Mouse (Mus musculus) frontal cortex, adult (tissue): ENCODE results near the gene Ptpn13.
A peak's percentile ranks its signal among the peaks of the same experiment; 100 is the strongest.

Experiments
- ATAC-seq: cut with Nextera tagmentation; 2 replicates; pipeline ENCODE4 v1.9.2; 2017; ENCODE audit warnings: mild to moderate bottlenecking, moderate library complexity, mixed read lengths; ENCODE audit not compliant: low TSS enrichment

The Ptpn13 gene

DNA sequence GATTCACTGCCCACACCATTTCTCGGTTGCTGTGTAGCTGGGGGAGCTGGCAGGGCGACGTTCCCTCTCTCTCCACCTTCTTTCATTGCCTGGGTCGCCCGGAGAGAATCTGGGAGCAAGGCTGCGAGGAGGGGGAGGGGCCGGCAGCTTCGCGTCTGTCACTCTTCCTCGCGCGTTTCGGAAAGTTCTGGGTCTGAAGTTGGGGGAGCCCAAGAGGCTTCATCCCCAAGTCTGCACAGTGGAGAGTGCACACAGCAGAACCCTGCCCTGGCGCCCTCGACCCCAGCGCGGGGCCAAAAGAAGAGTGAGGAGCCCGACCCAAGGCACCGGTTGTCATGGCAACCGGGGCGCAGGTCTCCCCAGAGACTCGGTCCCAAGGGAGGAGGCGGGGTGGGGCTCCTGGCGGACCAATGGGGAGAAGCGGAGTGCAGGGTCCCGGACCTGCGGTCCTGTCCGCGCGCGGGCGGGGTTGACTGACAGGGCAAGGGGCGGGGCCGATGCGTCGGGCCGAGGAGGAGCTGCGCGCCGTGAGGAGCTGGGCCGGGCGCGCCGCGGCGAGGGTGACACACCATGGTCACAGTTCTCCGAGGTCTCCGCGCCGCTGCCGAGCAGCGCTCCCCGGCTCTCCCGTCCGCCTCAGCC lies at the start of gene Ptpn13:
Gene Ptpn13 (plus strand): TSS at position 515 of the 642 bp plus-strand sequence.
- peak; percentile 93 for ATAC-seq

DNA sequence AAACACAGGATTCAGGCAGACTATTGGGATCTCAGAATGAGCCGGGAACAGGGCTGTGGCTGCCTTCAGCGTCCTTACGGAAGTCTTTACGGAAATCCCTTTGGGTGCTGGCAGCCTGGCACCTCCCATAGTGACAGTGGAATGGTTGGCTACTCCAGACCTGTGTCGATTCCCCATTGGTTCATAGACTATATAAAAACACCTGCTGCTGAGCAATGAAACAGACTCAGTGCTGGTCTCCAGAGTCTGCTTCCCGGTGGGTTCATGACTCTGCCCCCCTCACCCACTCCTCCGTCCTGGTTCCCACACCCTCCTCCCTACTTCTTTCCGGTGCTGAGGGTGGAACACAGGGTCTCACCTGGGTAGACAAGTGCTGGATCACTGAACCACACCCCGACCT lies 49.8 kb upstream of the Ptpn13 start:
- ATAC-seq = no peak

DNA sequence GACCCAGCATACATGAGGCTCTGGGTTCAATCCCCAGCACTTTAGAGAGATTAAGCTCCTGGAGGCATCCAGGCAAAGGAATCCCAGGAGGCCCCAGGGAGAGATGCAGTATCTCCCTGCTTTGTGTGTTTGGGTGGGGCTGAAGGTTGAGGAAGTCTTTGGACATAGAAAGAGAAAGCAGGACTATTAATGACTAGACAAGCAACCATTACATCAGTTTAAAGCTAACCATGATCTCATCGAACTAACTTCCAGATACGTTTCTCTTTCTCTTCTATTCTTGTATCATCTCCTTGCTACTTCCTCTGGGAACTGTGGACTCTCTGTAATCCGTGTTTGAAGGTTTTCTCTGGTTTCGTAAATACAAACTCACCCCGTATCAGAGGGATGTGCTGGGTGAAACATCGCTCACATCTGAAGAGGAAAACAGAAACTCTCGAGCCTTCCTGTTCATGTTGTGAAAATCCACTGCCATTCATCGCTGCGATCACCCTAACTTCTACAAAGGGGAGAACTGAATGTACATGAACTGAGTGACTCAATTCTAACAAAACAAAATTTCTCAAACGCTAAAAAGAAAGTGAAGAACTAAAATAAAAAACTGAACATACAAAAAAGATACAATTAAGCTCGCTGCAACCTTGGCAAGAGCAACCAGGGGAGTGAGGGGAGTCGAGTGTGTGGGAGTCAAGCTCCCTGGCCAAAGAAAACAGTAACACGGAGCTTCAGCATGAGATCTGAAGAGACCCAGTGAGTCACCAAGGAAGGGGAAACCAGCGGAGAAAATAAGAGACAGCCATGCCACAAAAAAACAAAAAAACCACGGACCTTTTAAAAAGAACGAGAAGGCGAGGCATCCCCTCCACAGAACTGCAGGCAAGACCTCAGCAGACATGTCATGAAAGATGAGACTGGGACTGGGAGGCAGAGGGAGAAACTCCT lies 48.4 kb upstream of the Ptpn13 start:
- ATAC-seq = no peak

DNA sequence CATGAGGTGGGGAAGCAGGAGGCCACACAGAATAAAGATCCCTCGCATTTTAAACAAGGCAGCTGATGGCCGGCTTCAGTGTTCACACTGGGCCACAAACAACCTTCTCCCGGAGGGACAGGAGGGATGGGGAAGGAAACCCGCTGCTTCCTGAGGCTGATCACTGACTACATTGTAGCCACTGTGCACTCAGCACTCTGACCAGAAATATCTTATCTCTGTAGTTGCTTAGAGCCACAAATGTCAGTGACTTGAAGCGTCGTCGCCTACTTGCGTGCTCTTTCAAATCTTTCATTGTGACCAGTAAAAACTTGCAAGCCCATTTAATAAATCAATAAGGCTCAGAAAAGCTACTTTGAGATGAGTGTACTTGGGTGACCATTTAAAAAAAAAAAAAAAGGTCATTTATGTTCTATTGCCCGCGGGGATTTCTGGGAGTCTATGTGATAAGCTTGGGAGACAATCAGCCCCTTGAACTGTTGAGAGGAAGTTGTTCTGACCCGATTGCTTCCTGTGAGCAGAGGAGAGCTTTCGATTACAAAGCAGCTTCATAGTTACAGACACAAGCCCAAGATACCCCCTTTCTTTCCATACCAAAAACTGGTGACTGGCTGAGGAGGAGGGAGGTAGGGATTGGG lies 47.4 kb upstream of the Ptpn13 start:
- no peak for ATAC-seq

DNA sequence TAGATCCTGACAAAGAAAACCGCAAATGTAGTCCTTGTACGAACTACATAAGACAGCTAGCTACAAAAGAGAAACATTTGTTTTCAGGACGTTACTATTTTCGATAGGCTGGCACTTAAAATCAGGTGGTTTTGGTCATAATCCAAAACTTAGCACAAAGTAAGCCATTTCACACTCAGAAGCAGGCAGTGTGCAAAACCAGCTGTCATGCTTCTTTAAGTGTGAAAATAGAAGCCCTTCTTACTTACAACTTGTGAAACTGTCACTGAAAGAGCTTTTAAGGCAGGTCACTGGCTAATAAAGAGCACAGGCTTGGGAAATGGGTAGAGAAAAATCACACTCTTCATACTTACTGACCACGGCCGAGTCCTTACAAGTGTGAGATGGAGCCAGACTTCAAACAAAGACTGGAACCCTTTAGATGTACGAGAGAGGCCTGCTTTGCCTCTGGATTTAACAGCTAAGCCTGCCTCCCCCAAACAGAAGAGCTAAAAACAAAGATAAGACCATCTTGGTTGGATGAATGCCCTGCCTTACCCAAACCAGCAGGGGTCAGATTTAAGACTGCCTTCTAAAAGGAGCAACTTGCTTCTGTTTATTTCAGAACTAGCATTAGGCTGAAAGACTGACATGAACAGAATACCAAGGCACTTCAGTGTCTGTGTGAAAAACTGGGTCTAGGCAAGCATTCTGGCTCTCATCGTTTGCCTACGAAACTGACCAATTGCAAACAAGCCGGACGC lies 44.0 kb upstream of the Ptpn13 start:
- ATAC-seq = no peak

DNA sequence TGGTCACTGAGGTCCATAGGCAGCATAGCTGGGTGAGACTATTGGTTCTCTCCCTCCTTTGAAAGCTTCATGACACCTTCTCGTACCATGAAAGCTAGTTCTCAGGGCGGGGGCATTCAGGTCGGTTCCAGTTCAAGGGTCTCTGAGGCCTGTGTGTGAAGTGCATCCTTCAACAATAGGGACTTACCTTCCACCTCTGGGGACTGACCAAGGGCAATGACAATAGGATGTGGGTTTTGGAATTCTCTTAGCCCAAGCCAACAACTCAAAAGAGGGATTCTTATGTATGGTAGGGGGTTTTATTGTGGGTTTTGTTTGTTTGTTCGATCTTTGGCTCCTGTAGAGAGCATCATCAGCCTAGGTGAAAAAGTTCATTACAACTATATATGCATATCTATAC lies 42.0 kb upstream of the Ptpn13 start:
- ATAC-seq = no peak

DNA sequence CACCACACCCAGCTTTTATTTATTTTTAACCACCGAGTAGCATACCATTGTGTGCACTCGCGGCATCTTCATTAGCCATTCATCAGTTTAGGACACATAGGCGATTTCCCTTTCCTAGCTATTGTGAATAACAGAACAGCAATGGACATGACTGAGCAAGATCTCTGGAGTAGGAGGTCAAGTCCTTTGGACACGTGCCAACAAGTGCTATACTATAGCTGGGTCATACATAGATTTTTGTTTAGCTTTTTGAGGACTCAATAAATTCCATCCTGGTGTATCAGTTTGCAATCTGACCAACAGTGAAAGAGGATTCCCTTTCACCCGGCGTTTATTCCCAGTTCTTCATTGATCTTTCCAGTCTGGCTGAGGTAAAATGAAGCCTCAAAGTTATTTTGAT lies 41.0 kb upstream of the Ptpn13 start:
- ATAC-seq = no peak

DNA sequence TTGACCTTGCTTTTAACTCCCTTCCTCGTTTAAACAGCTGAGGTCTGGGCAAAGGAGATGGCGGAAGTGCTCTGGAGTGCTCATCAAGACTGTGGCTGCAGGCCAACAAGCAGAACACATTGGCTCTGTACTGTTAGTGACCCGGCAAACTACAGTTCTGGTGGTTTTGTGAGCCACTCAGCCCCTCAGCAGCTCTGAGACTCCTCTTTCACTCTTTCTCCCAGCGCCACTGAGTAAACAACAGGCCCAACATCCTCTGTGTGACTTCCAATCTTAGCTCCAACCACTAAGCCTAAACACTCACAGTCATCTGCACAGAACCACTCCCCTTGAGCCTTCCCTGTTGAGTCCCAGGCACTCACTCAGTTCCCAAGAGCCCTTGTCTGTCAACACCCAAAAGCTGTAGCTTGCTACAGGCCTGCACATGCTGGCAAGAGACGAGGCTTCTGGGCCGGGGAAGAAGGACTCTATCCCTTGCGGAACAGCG lies 37.4 kb upstream of the Ptpn13 start:
- no peak for ATAC-seq

DNA sequence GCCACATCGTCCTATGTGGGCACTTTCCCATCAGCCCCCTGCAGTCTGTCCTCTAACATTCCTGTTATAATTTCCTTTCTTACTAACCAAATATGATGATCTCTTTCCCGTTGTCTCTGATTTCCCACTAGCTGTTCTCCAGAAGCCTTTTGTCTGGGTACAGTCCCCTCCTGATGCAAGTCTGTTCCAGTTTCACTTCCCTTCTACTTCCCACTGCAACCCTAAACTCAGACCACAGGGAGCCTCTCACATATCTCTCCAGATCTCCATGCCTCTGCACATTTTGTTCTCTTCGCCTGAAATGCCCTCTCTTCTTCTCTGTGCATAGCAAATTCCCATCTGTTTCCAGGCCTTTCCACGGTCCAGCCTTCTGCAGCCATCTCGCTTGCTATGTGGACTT lies 35.6 kb upstream of the Ptpn13 start:
- peak; percentile 50; the same call in 1 of the 2 replicates for ATAC-seq

DNA sequence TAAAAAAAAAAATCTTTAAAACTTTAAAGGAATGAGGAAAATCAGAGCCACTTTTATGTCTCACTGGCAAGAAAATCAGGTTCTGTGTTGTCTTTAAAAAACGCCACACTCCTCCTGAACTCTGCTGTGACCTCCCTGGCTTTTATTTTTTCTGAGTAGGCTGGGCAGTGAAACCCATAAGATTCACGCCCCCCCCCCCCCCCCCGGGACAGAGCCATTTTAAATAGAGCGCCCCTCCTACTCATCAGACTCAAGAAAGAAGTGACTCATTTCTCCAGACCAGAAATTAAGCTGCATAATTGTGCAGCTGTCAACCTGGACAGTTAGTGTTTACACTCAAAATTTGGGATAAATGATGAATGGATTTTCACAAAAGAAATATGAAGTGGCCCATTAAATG lies 31.8 kb upstream of the Ptpn13 start:
- no peak for ATAC-seq

DNA sequence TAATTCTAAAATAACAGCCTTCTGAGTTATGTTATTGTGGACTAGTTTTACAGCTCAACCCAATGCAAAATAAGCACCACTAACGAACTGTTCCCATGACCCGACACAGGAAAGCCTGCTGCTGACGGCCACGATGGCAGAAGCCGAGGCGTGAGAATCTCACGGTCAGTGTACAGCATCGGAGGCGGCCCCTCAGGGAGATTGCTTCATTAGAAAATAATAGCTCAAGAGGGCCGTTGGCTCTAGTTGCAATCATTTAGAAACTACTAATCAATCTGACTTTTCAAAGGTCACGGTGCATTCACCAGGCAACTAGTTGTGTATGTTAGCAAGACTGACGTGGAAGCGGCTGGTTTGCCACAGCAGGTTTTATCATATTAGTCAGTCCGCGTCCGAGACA lies 31.2 kb upstream of the Ptpn13 start:
- ATAC-seq = no peak

DNA sequence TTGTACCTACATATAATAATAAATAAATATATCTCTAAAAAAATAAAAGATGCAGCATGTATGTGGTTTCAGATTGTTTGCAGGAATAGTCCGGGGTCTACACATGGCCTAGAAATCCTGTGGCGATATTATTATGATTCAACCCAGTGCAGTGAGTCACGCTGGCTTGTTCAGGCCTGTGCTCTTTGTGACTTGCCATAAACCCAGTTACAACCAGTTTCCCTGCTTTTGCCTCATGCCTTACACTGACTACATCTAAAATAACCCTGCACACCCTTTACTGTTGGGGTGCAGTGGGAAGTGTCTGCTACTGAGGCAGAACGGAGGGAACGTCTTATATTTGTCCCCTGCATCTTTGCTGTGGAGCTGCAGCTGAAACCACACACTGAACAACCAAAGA lies 29.3 kb upstream of the Ptpn13 start:
- no peak for ATAC-seq

DNA sequence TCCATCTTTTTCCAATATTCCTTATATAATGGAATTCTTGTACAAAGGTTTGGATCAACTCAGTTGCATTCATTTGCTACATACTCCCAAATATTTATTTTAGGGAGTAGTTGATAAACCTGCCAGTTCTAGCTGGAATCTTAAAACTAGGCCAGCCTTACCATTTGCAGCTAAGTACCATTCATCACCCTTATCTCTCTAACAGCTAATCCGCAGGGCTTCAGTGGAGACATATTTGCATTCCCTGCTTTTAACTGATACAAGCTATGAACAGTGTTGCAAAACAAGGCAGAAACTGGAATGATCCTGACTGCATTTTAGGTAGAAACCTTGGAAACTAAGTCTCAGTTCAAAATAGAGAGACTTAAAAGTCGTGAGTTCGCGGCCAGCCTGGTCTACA lies 27.6 kb upstream of the Ptpn13 start:
- no peak for ATAC-seq

DNA sequence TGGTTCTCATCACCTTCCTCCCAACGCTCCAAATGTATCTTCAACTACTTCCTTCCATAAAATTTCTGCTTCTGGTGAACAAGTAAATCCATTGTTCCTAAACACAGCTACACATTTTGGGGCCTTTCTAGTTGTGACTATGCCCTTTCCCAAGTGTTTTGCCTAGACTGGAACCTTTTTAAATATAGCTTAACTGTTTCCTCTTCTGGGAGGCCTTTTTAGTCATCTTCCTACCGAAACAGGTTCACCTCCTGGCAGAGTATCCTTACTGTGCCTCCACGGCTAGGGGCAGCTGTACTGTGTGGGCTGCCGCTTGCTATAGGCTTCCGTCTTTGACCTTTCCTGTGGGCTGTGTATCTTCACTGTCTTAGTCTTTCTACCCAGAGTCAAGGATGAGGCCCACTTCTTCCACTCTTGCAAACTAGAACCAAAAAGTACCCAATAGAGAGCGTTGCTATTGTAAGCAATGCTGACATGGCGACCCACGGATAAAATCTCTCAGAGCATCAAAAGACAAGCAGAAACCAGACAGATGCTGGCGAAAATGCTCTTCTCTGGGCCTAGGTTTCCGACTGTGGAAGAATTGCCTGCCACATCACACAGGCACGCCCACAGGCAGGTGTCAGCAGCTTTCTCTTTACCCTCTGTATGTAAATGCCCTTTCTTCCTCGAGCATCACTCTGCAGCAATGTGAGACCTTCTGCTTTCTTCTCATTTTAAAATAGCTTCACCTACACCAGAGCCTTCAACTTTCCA lies 20.6 kb upstream of the Ptpn13 start:
- ATAC-seq = no peak

DNA sequence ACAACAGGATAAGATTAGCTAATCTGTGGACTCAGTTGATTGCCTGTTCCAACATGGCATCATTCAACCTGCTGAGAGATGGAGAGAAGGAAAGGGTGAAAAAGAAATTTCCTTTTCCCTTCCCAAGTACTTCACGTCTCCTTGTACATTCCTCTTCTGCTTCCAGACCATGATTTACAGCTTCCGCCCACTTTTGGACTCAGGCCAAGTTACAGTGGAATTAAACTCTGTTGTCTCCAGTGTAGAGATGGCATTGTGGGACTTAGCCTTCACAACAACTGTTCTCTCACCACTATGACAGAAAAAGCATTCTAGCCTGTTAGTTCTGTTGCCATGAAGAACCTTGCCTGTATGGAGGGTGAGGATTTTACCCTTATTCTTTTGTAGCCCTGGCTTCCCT lies 19.1 kb upstream of the Ptpn13 start:
- ATAC-seq = peak; percentile 16; the same call in 1 of the 2 replicates

DNA sequence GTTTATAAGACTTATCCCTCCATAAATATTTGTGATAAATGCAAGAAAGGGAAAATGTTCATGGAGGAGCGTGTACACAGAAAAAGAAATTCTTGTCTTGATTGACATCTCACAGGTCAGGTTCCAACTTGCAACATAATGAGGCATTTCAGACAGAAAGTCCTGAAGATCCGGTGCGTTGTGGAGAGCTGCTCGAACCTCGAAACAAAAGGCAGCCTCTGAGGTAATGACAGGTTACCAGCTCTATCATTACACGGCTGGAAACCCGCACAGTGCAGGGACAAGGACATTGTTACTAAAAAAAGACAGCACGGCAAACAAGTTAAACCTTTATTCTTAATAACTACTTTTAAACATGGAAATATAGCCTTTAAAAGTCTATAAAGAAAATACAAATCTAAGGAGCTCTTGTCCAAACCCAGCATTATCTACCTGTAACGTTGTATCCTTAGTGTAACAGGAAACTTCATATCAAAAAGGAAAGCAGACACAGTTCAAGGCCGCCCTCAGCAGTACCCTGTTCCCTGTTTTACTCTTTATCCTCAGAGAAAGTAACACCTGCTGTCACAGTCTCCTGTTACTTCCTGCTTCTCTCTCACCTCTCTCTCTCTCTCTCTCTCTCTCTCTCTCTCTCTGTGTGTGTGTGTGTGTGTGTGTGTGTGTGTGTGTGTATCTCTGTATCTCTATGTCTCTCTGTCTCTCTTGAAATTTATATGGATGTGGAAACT lies 12.8 kb upstream of the Ptpn13 start:
- ATAC-seq = no peak

DNA sequence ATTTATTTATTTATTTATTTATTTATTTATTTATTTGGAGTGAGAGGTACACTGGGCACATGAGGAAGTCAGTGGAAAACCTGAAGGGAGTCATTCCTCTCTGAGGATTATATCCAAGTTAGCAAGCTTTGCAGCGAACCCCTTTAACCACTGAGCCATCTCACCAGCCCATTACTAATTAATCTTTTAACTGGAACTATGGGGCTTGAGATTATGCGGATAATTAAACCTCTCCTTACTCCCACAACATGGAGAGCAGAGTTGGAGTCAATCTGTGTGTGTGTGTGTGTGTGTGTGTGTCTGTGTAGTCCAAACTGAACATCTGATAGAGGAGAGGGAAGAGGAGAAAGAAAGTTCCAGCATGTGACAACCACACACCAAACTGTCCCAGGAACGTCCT lies 10.4 kb upstream of the Ptpn13 start:
- no peak for ATAC-seq

DNA sequence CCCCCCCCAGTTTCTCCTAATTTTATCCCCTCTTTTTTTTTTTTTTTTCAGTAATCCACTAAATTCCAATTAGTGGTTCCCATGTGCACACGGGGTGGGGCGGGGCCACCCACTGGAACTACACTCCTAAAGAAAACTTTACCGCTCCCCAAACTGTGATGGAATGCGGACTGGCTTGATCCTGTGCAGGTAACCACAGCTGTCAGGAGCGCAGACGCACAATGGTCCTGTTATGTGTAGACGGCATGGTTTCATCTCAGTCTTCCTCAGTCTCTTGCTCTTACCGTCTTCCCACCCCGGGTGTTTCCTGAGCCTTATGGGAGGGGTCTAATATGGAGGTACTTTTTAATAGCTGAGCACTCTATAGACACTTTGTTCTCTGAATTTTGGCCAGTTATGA lies 7.0 kb upstream of the Ptpn13 start:
- ATAC-seq = no peak

DNA sequence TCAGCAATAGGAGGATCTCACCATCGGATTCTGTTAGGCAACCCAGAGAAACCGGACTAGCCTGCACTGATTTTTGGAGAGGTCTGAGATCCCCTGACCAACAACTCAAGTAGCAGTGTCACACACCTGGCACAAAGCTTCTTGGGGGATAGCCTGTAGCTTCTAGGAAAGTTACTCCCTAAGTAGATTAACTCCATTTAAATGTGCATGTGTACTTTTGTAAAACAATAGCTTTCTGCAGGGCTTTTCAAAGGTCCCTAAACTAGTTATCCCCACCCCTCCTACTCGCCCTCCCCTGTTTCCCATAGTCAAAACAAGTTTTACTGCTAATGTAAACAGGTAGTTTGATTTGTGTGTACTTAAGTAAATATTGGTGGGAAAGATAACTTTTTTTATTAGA lies 6.1 kb upstream of the Ptpn13 start:
- no peak for ATAC-seq

DNA sequence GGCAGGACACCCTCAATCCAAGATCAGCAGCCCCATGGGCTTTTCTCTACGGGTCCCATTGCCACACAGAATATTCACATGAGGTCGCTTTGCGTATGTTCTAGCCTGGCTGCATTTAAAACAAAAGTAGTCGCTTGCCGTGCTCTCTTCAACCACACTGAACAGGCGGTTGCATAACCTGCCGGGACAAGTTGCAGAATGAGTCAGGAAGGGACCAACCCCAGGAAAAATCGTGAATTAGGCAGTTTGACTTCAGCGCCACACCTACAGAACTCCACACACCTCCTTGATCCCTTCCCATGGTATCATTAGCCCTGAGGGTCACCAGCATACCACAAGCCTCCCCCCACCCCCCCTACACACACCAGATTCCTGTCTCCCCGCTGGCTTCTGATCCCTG lies 4.4 kb upstream of the Ptpn13 start:
- ATAC-seq = no peak

DNA sequence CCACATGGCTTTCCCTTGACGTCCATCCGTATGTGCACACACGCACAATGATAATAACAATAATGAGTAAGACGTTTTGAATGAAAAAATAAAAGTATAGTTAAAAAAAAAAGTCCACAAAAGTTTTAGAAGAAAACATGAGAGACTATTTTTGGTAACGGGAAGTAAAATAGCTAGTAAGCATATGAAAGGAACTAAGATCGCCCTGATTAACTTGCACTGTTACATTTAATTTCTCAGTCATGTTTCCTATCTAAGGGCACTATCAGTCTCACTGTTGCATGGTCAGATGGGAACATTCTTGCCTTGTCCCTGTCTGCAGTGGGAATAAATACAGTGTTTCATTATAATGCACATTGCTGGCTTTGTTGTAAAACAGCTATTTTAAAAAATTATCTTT lies 2.4 kb upstream of the Ptpn13 start:
- no peak for ATAC-seq
